Mouse (Mus musculus): Measurements from ENCODE around the gene Rsph3b.
"Not testable (repeated sequence)": the region's sequence is repeated elsewhere in the genome, so short reads cannot be mapped to it uniquely, and the experiment has no call there.

Gene Rsph3b

GRCm38 (mm10) chr17:6947984-6948768 is at the start of gene Rsph3b:
Gene Rsph3b, minus strand, starts transcription at chr17:6948682.
- DNase-seq = peak; percentile 85 to 88

- not testable (repeated sequence) for DNase-seq
These were observed 49.5 kb upstream of the Rsph3b start for GRCm38 (mm10) chr17:6997778-6998490.

GRCm38 (mm10) chr17:6996826-6997225 is 48.3 kb upstream of the Rsph3b start:
- not testable (repeated sequence) for DNase-seq

- DNase-seq = not testable (repeated sequence)
These were observed 47.0 kb upstream of the Rsph3b start for GRCm38 (mm10) chr17:6995504-6995903.

- not testable (repeated sequence) for DNase-seq
These were observed 37.6 kb upstream of the Rsph3b start for GRCm38 (mm10) chr17:6986118-6986517.

- DNase-seq = not testable (repeated sequence)
These were observed 31.7 kb upstream of the Rsph3b start for GRCm38 (mm10) chr17:6980144-6980543.

GRCm38 (mm10) chr17:6979380-6979779 is 30.9 kb upstream of the Rsph3b start:
- DNase-seq = not testable (repeated sequence)

GRCm38 (mm10) chr17:6978287-6979248 is 30.1 kb upstream of the Rsph3b start, which contains the start of gene Gm49721:
Gene Gm49721, plus strand, starts transcription at chr17:6978904.
- peak; percentile 58 to 63 for DNase-seq

- not testable (repeated sequence) for DNase-seq
These were observed 26.5 kb upstream of the Rsph3b start for GRCm38 (mm10) chr17:6974985-6975384.

- DNase-seq = not testable (repeated sequence)
These were observed 24.4 kb upstream of the Rsph3b start for GRCm38 (mm10) chr17:6972836-6973396.

- not testable (repeated sequence) for DNase-seq
These were observed 22.8 kb upstream of the Rsph3b start for GRCm38 (mm10) chr17:6971238-6971637.

- not testable (repeated sequence) for DNase-seq
These were observed 21.9 kb upstream of the Rsph3b start, which contains the start of gene Rnaset2b for GRCm38 (mm10) chr17:6970334-6970733. Gene Rnaset2b, plus strand, starts transcription at chr17:6970634.

GRCm38 (mm10) chr17:6967673-6968072 is 19.2 kb upstream of the Rsph3b start:
- DNase-seq = not testable (repeated sequence)

GRCm38 (mm10) chr17:6965364-6965763 is 16.9 kb upstream of the Rsph3b start:
- peak; percentile 45 to 52 for DNase-seq

GRCm38 (mm10) chr17:6962936-6963335 is 14.5 kb upstream of the Rsph3b start:
- DNase-seq = peak; percentile 46 to 51

- DNase-seq = peak in 1 of 2 experiments; percentile 15
These were observed 13.9 kb upstream of the Rsph3b start for GRCm38 (mm10) chr17:6962339-6962738.

GRCm38 (mm10) chr17:6961181-6962000 is 12.9 kb upstream of the Rsph3b start:
- DNase-seq = not testable (repeated sequence)

- DNase-seq = peak; percentile 55 to 62
These were observed 12.3 kb upstream of the Rsph3b start, which contains the start of gene Tagap1 for GRCm38 (mm10) chr17:6960776-6961175. Gene Tagap1, minus strand, starts transcription at chr17:6961156.

GRCm38 (mm10) chr17:6960349-6960748 is 11.9 kb upstream of the Rsph3b start:
- not testable (repeated sequence) for DNase-seq

- DNase-seq = not testable (repeated sequence)
These were observed 11.2 kb upstream of the Rsph3b start for GRCm38 (mm10) chr17:6959543-6960259.
